Mouse (Mus musculus): Measurements from ENCODE around the gene Pth2r. TPM values are rescaled to one million over a fixed set of nuclear protein-coding genes. Genes with fewer than 3 reads are reported as not detected.

The Pth2r gene
- polyA plus RNA-seq (2016; fragmentation: Nextera tagmentation; extraction: Ambion mirVana): 1.0 and 1.5 TPM in 2 replicates

DNA sequence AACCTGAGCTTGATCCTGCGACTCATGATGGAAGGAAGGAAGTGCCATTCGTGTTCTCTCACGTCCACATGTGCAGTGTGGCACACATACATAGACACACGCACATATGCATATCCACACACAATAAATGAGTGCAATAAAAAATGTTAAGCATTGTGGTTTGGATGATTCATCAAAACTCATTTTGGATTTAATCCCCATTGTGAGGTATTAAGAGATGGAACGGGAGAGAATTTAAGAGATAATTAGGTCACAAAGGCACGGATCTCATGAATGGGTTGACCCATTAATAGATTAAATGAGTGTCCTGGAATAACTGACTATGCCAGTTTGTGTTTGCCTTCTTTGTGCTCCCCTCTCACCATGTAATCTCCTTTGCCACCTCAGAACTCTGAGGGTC is at the start of gene Pth2r:
Gene Pth2r, plus strand, starts transcription at position 301 of the 400 bp plus-strand sequence.
- no peaks in the 10 kb centered on the region for H3K9me3 ChIP-seq (replicated peaks)
- ATAC-seq (ENCODE audit: low FRiP score): no peak
- no peaks in the 10 kb centered on the region for H3K4me1 ChIP-seq
- no peak within 1 kb of the TSS for H3K9ac ChIP-seq
- H3K27me3 ChIP-seq: no peaks in the 10 kb centered on the region
- no peak within 1 kb of the TSS for H3K4me3 ChIP-seq
- H3K36me3 ChIP-seq: 0 out of 2 replicates have a peak, but pooled peaks cover 3% of the 10 kb centered on the region
- no peak within 1 kb of the TSS for H3K4me2 ChIP-seq (replicated peaks)
- WGBS: 88% methylated on average over 6 of the region's 6 CpGs
- H3K27ac ChIP-seq: no peak within 1 kb of the TSS

DNA sequence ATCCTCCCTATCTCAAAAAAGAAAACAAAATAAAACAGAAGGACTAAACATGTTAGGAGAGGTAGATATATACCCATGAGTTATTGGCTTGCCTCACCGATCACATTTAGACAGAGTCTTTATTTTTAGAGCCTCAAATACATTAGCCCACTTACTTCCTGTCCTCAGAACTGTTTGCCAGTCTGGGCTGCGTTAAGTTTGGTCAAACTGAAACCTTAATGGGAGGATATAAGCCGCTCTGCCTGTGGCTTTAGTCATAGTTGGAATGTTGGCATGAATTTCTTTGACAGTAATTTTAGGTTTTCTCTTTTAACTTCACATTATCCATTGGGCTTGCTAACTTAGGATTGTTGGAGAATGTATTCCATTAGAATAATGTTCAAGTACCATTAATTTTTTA is 44.1 kb upstream of the Pth2r start:
- WGBS: 89% methylated on average over 3 of the region's 3 CpGs

DNA sequence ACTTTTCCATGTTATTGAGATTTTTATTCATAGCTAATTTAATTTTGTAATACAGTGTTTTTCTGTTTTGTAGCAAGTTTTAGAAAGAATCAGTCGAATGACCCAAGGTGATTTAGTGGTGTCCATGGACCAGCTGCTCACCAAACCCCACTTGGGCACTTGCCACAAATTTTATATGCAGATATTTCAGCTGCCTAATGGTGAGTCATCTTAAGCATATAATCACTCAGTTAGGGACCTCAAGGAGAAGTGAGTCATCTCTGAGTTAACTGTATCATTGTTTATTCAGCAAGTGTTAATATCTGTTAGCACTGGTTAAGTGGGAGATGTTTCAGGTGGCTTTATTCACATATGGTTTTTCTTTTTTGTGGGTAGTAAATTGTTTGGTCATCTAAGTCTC is 36.2 kb upstream of the Pth2r start:
- WGBS: 93% methylated on average over 1 of the region's 1 CpGs
- Histone ChIP-seq H3K4me3 (no peak overlapping the region), H3K27ac (no peak overlapping the region), H3K36me3 (peaks cover 21% of the 10 kb centered on the region), H3K9ac (no peak overlapping the region), H3K4me2 (replicated peaks) (no peak overlapping the region), H3K4me1 (no peaks in the 10 kb centered on the region), H3K9me3 (replicated peaks) (no peaks in the 10 kb centered on the region), H3K27me3 (no peaks in the 10 kb centered on the region)
- no peak for ATAC-seq (ENCODE audit: low FRiP score)

More for the DNA sequence above, 44.1 kb upstream of the Pth2r start:
- H3K9me3 ChIP-seq (replicated peaks): no peaks in the 10 kb centered on the region
- no peak overlapping the region for H3K27ac ChIP-seq
- no peaks in the 10 kb centered on the region for H3K27me3 ChIP-seq
- H3K4me2 ChIP-seq (replicated peaks): no peak overlapping the region
- H3K9ac ChIP-seq: no peak overlapping the region
- no peak overlapping the region for H3K4me3 ChIP-seq
- peaks cover 25% of the 10 kb centered on the region for H3K36me3 ChIP-seq
- no peaks in the 10 kb centered on the region for H3K4me1 ChIP-seq
- ATAC-seq (ENCODE audit: low FRiP score): no peak

DNA sequence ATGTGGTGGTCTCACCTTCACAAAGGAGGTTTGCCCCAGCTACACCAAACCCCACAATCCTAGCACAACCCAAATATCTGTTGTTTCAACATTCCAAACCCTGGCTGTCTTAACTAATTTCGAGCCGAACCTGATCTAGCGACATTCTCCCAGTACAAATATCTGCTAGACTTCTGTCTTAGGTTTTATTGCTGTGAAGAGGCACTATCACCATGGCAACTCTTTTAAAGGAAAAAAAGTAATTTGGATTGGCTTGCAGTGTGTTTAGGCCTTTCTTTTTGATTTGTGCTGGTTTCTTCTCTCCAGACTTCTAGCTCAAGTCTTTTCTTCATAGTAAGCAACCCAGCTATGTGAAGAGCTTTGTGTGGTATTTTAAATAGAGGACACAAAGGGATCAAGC is 1.4 kb upstream of the Pth2r start:
- no peak for ATAC-seq (ENCODE audit: low FRiP score)
- 0 out of 2 replicates have a peak, but pooled peaks cover 3% of the 10 kb centered on the region for H3K36me3 ChIP-seq
- H3K27me3 ChIP-seq: no peaks in the 10 kb centered on the region
- no peaks in the 10 kb centered on the region for H3K4me1 ChIP-seq
- no peak overlapping the region for H3K27ac ChIP-seq
- WGBS: 70% methylated on average over 3 of the region's 3 CpGs
- H3K9me3 ChIP-seq (replicated peaks): no peaks in the 10 kb centered on the region
- H3K4me2 ChIP-seq (replicated peaks): no peak overlapping the region
- H3K4me3 ChIP-seq: no peak overlapping the region
- H3K9ac ChIP-seq: no peak overlapping the region

DNA sequence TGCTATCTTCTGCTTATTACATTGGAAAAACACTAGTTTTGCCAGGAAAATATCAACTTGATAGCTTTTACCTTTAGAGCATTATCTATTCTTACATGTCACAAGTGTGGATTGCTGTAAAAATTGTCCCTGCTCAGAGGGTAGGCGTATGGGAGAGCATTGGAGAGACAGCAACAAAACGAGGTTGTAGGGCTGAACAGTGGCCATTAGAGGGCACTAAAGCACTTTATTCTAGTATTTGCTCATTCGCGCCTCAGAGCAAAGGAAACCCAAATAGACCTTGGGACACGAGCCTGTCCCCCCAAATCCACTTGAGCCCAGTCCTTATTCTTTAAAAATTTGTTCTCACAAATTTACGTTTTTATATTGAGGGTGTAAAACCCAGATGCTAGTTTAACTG is 910 bp downstream of the Pth2r start:
- 0 out of 2 replicates have a peak, but pooled peaks have one; percentile 38 for ATAC-seq (ENCODE audit: low FRiP score)
- H3K9ac ChIP-seq: no peak overlapping the region
- H3K4me1 ChIP-seq: no peaks in the 10 kb centered on the region
- 6% methylated on average over 6 of the region's 6 CpGs for WGBS
- H3K9me3 ChIP-seq (replicated peaks): no peaks in the 10 kb centered on the region
- no peak overlapping the region for H3K4me2 ChIP-seq (replicated peaks)
- H3K36me3 ChIP-seq: 0 out of 2 replicates have a peak, but pooled peaks cover 2% of the 10 kb centered on the region
- H3K27ac ChIP-seq: no peak overlapping the region
- H3K27me3 ChIP-seq: no peaks in the 10 kb centered on the region
- no peak overlapping the region for H3K4me3 ChIP-seq

DNA sequence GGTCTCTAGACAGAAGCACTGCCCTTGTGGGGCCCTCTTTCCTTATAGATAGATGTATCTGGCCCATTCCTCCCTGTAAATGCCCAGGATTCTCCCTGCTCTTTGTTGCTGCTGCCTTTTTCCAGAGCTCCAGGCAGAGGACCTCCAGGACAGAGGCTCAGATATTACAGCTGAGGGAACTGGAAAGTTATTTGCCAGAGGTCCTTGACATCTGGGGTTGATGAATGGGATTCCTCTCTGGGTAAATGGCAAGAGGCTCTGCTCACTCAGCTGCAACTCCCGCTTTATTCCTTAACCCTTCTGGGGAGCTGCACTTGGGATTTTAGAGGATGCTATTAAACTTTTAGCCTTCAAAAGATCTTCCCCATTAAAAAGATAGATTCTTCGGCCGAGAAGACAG is 26.6 kb downstream of the Pth2r start:
- Histone ChIP-seq H3K4me3 (no peak overlapping the region), H3K27ac (no peak overlapping the region), H3K9me3 (replicated peaks) (no peaks in the 10 kb centered on the region), H3K27me3 (peaks cover 25% of the 10 kb centered on the region), H3K4me1 (peaks cover 10% of the 10 kb centered on the region), H3K36me3 (no peaks in the 10 kb centered on the region), H3K9ac (no peak overlapping the region), H3K4me2 (replicated peaks) (no peak overlapping the region)
- 69% methylated on average over 3 of the region's 3 CpGs for WGBS
- ATAC-seq (ENCODE audit: low FRiP score): no peak

DNA sequence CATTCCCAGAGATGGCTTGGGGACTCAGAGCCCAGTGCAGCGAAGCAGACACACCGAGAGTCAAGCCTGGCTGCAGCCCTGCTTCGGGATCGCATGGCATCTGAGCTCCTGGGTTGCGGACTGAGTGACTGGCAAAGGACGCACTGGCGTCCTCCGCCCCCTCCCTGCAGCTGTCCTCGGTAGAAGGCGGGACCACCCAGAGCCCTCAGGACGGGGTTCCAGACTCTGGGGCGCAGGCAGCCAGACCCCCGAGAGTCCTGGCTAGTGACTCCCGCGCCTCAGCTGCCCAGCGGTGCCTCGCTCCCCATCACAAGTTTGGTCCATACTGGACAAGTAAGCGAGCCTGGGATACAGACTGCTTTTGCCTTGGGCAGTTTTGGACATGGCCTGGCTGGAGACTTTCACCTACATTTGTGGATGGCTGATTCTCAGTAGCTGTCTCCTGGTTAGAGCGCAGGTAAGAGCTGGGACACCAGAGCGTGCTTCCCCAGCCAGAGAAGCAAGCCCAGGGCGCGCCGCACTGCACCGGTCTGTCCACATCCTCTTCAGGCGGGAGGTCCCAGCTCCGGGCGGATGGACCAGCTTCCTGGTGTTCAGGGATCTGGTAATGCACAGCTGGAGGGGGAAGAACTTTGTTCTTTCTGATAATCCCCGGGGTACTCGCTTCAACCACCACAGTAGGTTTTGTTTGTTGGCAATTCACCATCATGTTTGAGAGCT is 29.5 kb downstream of the Pth2r start:
- no peaks in the 10 kb centered on the region for H3K9me3 ChIP-seq (replicated peaks)
- peak overlapping the region; percentile 40 for H3K4me3 ChIP-seq
- H3K4me1 ChIP-seq: peaks cover 10% of the 10 kb centered on the region
- peaks cover 25% of the 10 kb centered on the region for H3K27me3 ChIP-seq
- 2% methylated on average over 29 of the region's 29 CpGs for WGBS
- H3K4me2 ChIP-seq (replicated peaks): peak overlapping the region; percentile 90
- peak; percentile 69 for ATAC-seq (ENCODE audit: low FRiP score)
- peak overlapping the region; percentile 49 for H3K9ac ChIP-seq
- H3K27ac ChIP-seq: no peak overlapping the region
- H3K36me3 ChIP-seq: no peaks in the 10 kb centered on the region

DNA sequence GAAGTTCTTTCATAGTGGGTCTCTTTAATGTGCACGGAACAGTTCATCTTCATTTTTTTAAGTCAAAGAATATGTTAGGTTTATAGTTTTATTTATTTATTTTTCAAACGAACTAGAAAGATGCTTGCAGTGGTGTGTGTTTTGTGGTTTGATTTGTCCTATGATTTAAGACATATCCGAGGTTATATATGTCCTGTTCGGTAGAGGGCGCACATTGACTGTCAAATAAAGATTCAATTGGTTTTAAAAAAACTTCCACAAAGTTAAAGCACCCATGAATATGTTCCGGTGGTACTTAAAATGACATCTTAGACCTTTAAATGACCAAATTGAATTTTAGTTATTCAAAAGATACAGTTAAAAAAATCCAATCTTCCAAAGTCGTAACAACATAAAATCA is 30.3 kb downstream of the Pth2r start:
- peaks cover 10% of the 10 kb centered on the region for H3K4me1 ChIP-seq
- H3K9me3 ChIP-seq (replicated peaks): no peaks in the 10 kb centered on the region
- no peak for ATAC-seq (ENCODE audit: low FRiP score)
- no peak overlapping the region for H3K9ac ChIP-seq
- H3K4me3 ChIP-seq: peak overlapping the region; percentile 40
- no peak overlapping the region for H3K27ac ChIP-seq
- no peaks in the 10 kb centered on the region for H3K36me3 ChIP-seq
- peaks cover 25% of the 10 kb centered on the region for H3K27me3 ChIP-seq
- 14% methylated on average over 7 of the region's 7 CpGs for WGBS
- peak overlapping the region; percentile 90 for H3K4me2 ChIP-seq (replicated peaks)

DNA sequence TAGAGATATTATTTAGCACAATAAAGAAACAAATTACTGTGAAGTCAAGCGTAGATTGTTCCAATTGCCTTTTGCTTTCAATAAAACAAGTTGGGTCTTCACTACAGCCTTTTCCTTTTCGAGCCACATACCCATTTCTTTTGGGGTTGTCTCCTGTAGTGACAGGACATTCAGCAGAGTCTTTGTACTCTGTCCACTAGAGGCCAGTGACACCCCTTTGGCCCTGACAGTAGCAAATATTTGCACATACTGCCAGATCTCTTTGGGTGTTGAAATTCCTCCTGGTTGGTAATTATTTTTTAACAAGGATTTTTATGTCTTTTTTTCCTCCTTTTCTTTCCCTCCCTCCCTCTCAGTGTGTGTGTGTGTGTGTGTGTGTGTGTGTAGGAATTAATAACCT is 31.0 kb downstream of the Pth2r start:
- Histone ChIP-seq H3K9me3 (replicated peaks) (no peaks in the 10 kb centered on the region), H3K4me3 (no peak overlapping the region), H3K27ac (no peak overlapping the region), H3K4me2 (replicated peaks) (no peak overlapping the region), H3K9ac (no peak overlapping the region), H3K4me1 (peaks cover 10% of the 10 kb centered on the region), H3K36me3 (no peaks in the 10 kb centered on the region), H3K27me3 (peaks cover 25% of the 10 kb centered on the region)
- WGBS: 57% methylated on average over 2 of the region's 2 CpGs
- no peak for ATAC-seq (ENCODE audit: low FRiP score)

DNA sequence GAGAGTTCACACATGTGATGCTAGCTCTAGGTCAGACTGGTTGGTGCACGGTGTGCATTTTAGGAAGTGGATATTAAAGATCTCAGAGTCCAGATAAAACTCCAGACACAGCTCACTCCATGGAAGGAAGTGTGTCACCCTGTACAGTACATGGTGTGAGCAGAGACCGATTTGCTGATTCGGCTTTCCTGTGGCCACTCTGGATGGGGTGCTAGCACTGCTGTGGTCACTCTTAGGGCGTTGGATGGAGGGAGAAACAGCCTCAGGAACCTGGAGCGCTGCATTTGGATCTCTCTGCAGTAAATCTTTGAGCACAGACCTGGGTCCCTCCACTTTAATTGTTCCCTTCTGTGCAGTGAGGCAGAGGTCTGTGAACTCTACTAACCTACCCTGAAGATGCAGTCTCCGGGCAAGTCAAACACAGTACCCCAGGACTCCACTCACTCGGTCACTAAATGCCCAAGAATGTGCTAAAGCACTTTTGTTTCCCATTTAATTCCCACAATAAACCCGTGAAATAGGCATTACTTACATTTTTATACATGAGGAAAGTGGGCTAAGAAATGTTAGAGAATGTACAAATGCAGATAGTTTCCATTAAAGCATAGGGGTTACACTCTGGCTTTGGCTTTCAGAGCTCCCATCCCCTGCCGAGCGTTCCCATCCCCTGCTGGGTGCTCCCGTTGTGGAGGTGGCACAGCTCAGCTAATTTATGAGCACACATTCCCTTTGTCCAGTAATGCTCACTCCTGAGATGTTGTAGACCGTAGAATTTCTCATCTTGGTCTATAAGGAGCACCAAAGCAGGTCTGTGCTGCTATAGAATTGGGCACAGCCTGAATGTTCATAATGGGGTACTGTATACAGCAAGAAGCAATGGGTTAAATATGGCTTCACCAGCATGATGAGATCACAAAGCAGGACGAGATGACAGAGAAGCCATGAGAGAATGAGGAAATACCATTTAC is 32.5 kb downstream of the Pth2r start:
- Histone ChIP-seq H3K9me3 (replicated peaks) (no peaks in the 10 kb centered on the region), H3K9ac (no peak overlapping the region), H3K27me3 (peaks cover 20% of the 10 kb centered on the region), H3K36me3 (no peaks in the 10 kb centered on the region), H3K4me3 (no peak overlapping the region), H3K4me2 (replicated peaks) (no peak overlapping the region), H3K27ac (no peak overlapping the region), H3K4me1 (peaks cover 10% of the 10 kb centered on the region)
- WGBS: 56% methylated on average over 13 of the region's 13 CpGs
- peak; percentile 38; the same call in 1 of the 2 replicates for ATAC-seq (ENCODE audit: low FRiP score)

DNA sequence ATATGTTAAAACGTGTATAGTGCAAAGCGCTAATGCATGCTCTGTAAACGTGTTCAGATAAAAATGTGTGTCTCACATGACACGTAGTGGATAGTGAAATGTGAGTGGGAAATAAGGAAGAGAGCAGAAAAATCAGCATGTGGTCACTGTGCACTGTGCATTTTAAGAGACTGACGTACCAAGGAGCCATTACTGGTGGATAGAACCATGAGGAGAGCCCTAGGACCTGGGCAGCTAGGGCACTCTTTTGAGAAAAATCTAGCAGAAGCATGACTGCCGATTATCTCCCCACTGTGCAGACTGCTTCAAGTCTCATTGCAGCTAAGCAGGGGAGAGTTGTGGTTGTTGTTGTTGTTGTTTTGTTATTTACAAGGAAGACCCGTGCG is 33.2 kb downstream of the Pth2r start:
- no peaks in the 10 kb centered on the region for H3K9me3 ChIP-seq (replicated peaks)
- H3K9ac ChIP-seq: no peak overlapping the region
- no peak overlapping the region for H3K4me3 ChIP-seq
- no peaks in the 10 kb centered on the region for H3K36me3 ChIP-seq
- WGBS: 73% methylated on average over 8 of the region's 8 CpGs
- no peak overlapping the region for H3K27ac ChIP-seq
- peaks cover 10% of the 10 kb centered on the region for H3K4me1 ChIP-seq
- no peak for ATAC-seq (ENCODE audit: low FRiP score)
- no peak overlapping the region for H3K4me2 ChIP-seq (replicated peaks)
- H3K27me3 ChIP-seq: peaks cover 19% of the 10 kb centered on the region

DNA sequence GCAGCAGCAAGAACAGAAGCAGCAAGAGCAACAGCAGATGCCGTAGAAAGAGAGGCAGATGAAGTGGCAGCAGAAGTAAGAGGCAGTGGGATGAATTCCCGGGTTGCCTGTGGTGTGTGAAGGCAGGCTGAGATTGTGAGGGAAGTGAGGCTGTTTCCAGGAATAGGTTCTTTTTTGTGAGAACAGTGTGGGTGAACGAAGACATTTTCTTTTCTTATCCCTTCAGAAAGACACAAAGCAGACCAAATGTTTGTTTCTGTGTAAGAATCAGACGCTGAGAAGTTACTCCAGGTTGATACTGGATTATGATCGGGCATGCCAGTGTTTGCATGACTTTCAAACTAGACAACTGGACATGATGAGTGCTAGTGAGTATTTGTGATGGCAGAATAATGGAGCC is 52.2 kb downstream of the Pth2r start:
- Histone ChIP-seq H3K4me1 (no peaks in the 10 kb centered on the region), H3K27ac (no peak overlapping the region), H3K4me3 (no peak overlapping the region), H3K27me3 (no peaks in the 10 kb centered on the region), H3K4me2 (replicated peaks) (no peak overlapping the region), H3K9me3 (replicated peaks) (no peaks in the 10 kb centered on the region), H3K9ac (no peak overlapping the region), H3K36me3 (no peaks in the 10 kb centered on the region)
- WGBS: 91% methylated on average over 5 of the region's 5 CpGs
- no peak for ATAC-seq (ENCODE audit: low FRiP score)

Measured in hindbrain, embryonic 12.5 days (tissue).